Mouse (Mus musculus) E14TG2a.4 (cell line): ENCODE data around the gene Scn11a.

Experiments
- CTCF ChIP-seq: conservative IDR thresholded peaks from 2 replicates; pipeline ENCODE4 v1.5.1; 2014; ENCODE audit warnings: low read length
- NANOG ChIP-seq: IDR thresholded peaks from 2 replicates; pipeline ENCODE4 v1.6.1; 2014; ENCODE audit warnings: borderline replicate concordance, low read length, mixed read lengths

- TF ChIP-seq CTCF (no peak), NANOG (no peak)
These were observed 19.5 kb upstream of the Scn11a start for GRCm38 (mm10) chr9:119844724-119845123.
